Mouse (Mus musculus): ENCODE measurements around the gene Dcun1d4.

GRCm38 (mm10) chr5:73481401-73481800 is 601 bp downstream of the Dcun1d4 start:
- no peak for TF ChIP-seq CTCF (IDR thresholded peaks at IDR 0.05; ENCODE audit: low read depth)
- TF ChIP-seq EP300 (IDR thresholded peaks at IDR 0.05; ENCODE audit: low read depth): no peak

All from heart, postnatal 0 days (tissue).